Mouse (Mus musculus) intestine, embryonic 16.5 days (tissue): ENCODE measurements at regions not wholly inside any gene's neighbourhood (a gene's known extent, or its start where the extent isn't known, plus 50 kb on each side); places are given as distances from the start of the nearest gene placed in this dataset.

Source experiments
- ATAC-seq: fragments of 200-750 bp; cut with Nextera tagmentation; 2 replicates; pipeline ENCODE4 v1.8.0; 2017; ENCODE audit warnings: moderate TSS enrichment, moderate library complexity
- H3K27ac ChIP-seq: fragments of 300-500 bp; sonication (generic); 2 replicates; pipeline ENCODE4 v1.5.1; 2014; ENCODE audit warnings: mild to moderate bottlenecking, low read length
- H3K27me3 ChIP-seq: fragments of 300-500 bp; sonication (generic); replicated peaks from 2 replicates; pipeline ENCODE4 v1.6.1; 2014; ENCODE audit warnings: low read length, control low read depth, mixed read lengths; ENCODE audit not compliant: control insufficient read depth, insufficient read depth
- H3K36me3 ChIP-seq: fragments of 300-500 bp; sonication (generic); 2 replicates; pipeline ENCODE4 v1.6.1; 2014; ENCODE audit warnings: low read length, control low read depth; ENCODE audit not compliant: control insufficient read depth, insufficient read depth
- H3K4me1 ChIP-seq: fragments of 300-500 bp; sonication (generic); 2 replicates; pipeline ENCODE4 v1.6.1; 2014; ENCODE audit warnings: low read length, control low read depth, mixed read lengths; ENCODE audit not compliant: control insufficient read depth, insufficient read depth
- H3K4me2 ChIP-seq: fragments of 300-500 bp; sonication (generic); 2 replicates; pipeline ENCODE4 v1.6.1; 2014; ENCODE audit warnings: low read depth, low read length, control low read depth
- H3K4me3 ChIP-seq: fragments of 300-500 bp; sonication (generic); 2 replicates; pipeline ENCODE4 v1.5.1; 2014; ENCODE audit warnings: mild to moderate bottlenecking, low read length
- H3K9ac ChIP-seq: fragments of 300-500 bp; sonication (generic); 2 replicates; pipeline ENCODE4 v1.6.1; 2014; ENCODE audit warnings: low read depth, low read length
- H3K9me3 ChIP-seq: fragments of 300-500 bp; sonication (generic); 2 replicates; pipeline ENCODE4 v1.6.1; 2016; ENCODE audit warnings: low read length, control low read depth; ENCODE audit not compliant: control insufficient read depth
- WGBS: fragments of 180-500 bp; shearing (Covaris S2); extraction: QIAGEN DNeasy Blood & Tissue Kit; methylation state at CpG from one replicate; pipeline ENCODE4 v1.1.7; 2014; 5-methylcytosine and 5-hydroxymethylcytosine counted together

GRCm38 (mm10) chr6:10970587-10971138 is 936.6 kb downstream of the Ndufa4 start:
- WGBS: 33% methylated on average over 11 of the region's 11 CpGs
- Histone ChIP-seq H3K4me2 (no peak overlapping the region), H3K36me3 (no peaks in the 10 kb centered on the region), H3K4me3 (no peak overlapping the region), H3K4me1 (no peaks in the 10 kb centered on the region), H3K9me3 (no peaks in the 10 kb centered on the region), H3K27ac (peak overlapping the region; percentile 42; the same call in 1 of the 2 replicates), H3K9ac (no peak overlapping the region), H3K27me3 (no peaks in the 10 kb centered on the region)
- ATAC-seq: peak; percentile 71

GRCm38 (mm10) chr6:10969841-10970536 is 937.3 kb downstream of the Ndufa4 start:
- no peak overlapping the region for H3K9ac ChIP-seq
- no peak for ATAC-seq
- no peaks in the 10 kb centered on the region for H3K4me1 ChIP-seq
- H3K27ac ChIP-seq: no peak overlapping the region; the same call in 1 of the 2 replicates
- H3K36me3 ChIP-seq: no peaks in the 10 kb centered on the region
- H3K4me3 ChIP-seq: no peak overlapping the region
- 39% methylated on average over 7 of the region's 7 CpGs for WGBS
- no peaks in the 10 kb centered on the region for H3K27me3 ChIP-seq
- no peak overlapping the region for H3K4me2 ChIP-seq
- no peaks in the 10 kb centered on the region for H3K9me3 ChIP-seq

- Histone ChIP-seq H3K9ac (no peak overlapping the region), H3K27me3 (no peaks in the 10 kb centered on the region), H3K4me2 (no peak overlapping the region), H3K36me3 (no peaks in the 10 kb centered on the region), H3K4me1 (no peaks in the 10 kb centered on the region), H3K4me3 (no peak overlapping the region), H3K9me3 (no peaks in the 10 kb centered on the region), H3K27ac (no peak overlapping the region)
- WGBS: 93% methylated on average over 1 of the region's 1 CpGs
- no peak for ATAC-seq
Observed at GRCm38 (mm10) chr6:10943545-10943944, 963.8 kb downstream of the Ndufa4 start.

GRCm38 (mm10) chr6:10941470-10941869 is 965.8 kb downstream of the Ndufa4 start:
- 82% methylated on average over 3 of the region's 3 CpGs for WGBS
- no peak for ATAC-seq

More at GRCm38 (mm10) chr6:10941470-10941869, 965.8 kb downstream of the Ndufa4 start:
- H3K9me3 ChIP-seq: no peaks in the 10 kb centered on the region
- H3K9ac ChIP-seq: no peak overlapping the region
- no peak overlapping the region for H3K4me3 ChIP-seq
- H3K4me2 ChIP-seq: no peak overlapping the region
- no peaks in the 10 kb centered on the region for H3K27me3 ChIP-seq
- no peak overlapping the region for H3K27ac ChIP-seq
- H3K4me1 ChIP-seq: no peaks in the 10 kb centered on the region
- no peaks in the 10 kb centered on the region for H3K36me3 ChIP-seq
